Mouse (Mus musculus): ENCODE measurements around the gene Chuk.

Chuk gene

DNA sequence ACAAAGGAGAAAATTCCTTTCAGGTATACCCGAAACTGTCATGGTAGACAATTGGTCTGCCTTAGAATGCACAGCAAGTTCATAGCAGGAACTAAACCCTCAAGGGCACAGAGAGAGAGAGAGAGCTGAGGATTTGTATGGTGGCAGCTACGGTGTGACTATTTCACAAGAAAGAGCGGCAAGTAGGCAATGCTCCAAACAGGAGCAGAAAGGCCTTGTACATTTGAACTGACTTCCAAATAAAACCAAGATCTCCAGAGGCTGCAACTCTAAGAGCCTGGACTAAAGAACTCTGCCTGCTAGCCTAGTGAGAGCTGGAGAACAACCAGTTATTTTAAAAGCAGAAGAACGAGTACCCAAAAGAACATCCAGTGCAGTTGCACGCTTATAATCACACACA lies 65.2 kb downstream of the Chuk start:
- no peak for DNase-seq (ENCODE audit: low read depth)

GRCm38 (mm10) chr19:44033396-44033795 lies 73.9 kb downstream of the Chuk start:
- no peak for DNase-seq (ENCODE audit: low read depth)

GRCm38 (mm10) chr19:44032046-44032744 lies 75.1 kb downstream of the Chuk start:
- no peak for DNase-seq (ENCODE audit: low read depth)

DNA sequence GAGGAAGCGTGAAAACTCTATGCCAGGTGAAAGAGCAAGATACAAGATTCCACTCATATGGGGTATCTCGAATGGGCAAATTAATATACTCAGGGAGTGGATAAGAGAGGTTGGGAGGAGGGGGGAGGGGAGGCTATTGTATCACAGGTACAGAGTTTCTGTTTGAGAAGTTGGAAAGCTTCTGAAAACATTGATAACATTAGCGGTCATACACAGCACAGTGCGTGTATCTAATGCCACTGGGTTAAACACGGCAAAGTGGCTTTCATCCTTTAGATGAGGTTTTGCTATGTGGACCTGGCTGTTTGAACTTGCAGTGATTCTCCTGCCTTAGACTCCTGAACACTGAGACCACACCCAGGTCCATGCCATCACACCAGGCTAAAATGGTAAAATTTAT lies 77.3 kb downstream of the Chuk start:
- DNase-seq (ENCODE audit: low read depth): no peak

DNA sequence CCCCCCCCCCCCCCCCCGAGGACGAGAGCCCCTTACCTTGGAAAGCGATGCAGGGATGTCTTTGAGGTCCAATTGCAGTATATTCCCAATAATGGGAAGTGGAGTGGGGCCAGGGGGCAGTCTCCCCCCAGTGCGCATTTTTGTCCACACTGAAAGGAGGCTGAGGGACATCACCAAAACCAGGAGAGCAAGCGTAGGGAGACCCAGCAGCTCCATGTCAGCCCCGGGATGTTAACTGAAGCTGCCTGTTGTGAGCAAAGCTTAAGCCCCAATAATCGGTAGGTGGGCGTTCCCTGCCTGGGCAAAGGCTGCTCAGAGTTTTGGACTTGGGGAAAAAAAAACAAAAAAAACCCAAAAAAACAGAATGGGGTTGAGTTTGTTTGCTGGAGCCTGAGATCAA lies 78.3 kb downstream of the Chuk start, which contains the start of gene Cyp2c23:
Gene Cyp2c23, minus strand, starts transcription at position 237 of the 400 bp plus-strand sequence.
- no peak for DNase-seq (ENCODE audit: low read depth)

- DNase-seq (ENCODE audit: low read depth): no peak
These were observed 80.2 kb downstream of the Chuk start for GRCm38 (mm10) chr19:44026956-44027530.

DNA sequence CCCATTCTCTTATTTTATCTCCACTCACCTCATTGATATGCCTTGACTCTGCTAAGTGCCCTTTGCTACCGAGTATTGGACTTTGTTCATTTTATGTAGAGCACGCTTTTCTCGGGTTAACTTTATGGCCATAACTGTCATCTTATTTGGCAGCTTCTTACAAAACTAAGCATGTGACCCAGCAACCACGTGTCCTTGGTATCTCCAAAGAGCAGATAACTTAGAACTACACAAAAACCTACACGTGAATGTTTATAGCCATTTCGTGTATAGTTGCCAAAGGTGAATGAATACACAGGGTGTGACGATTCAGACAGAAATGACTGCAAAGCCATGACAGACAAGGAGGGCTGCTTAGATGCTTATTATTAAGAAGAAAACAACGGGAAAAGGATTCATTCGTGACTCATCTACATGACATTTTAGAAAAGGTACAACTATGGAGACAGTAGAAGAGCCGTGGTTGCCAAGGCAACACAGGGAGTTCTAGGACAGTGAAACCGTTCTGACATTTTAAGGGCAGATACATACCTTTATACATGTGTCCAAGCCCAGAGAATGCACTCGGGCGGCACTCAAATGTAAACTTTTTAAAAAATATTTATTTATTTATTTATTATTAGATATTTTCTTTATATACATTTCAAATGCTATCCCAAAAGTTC lies 82.2 kb downstream of the Chuk start:
- DNase-seq (ENCODE audit: low read depth): no peak

Data from 416B (cell line).